Mouse (Mus musculus) embryonic facial prominence, embryonic 13.5 days (tissue): ENCODE measurements around the gene Map2. TPM values are rescaled to one million over a fixed set of nuclear protein-coding genes. Genes with fewer than 3 reads are reported as not detected.

Experiments
- ATAC-seq: fragments of 200-750 bp; cut with Nextera tagmentation; 2 replicates; pipeline ENCODE4 v1.8.0; 2017; ENCODE audit warnings: low read depth; ENCODE audit not compliant: insufficient number of reproducible peaks, insufficient read depth, low FRiP score, low TSS enrichment
- H3K27ac ChIP-seq: fragments of 300-500 bp; sonication (generic); 2 replicates; pipeline ENCODE4 v1.5.1; 2015; ENCODE audit warnings: moderate library complexity, mild to moderate bottlenecking, inconsistent platforms
- H3K27me3 ChIP-seq: fragments of 300-500 bp; sonication (generic); 2 replicates; pipeline ENCODE4 v1.6.1; 2015; ENCODE audit warnings: mild to moderate bottlenecking, inconsistent platforms
- H3K36me3 ChIP-seq: fragments of 300-500 bp; sonication (generic); 2 replicates; pipeline ENCODE4 v1.6.1; 2015; ENCODE audit warnings: mild to moderate bottlenecking, inconsistent platforms
- H3K4me1 ChIP-seq: fragments of 300-500 bp; sonication (generic); 2 replicates; pipeline ENCODE4 v1.6.1; 2015; ENCODE audit warnings: inconsistent platforms
- H3K4me2 ChIP-seq: fragments of 300-500 bp; sonication (generic); 2 replicates; pipeline ENCODE4 v1.6.1; 2015; ENCODE audit warnings: moderate library complexity, mild to moderate bottlenecking, inconsistent platforms
- H3K4me3 ChIP-seq: fragments of 300-500 bp; sonication (generic); 2 replicates; pipeline ENCODE4 v1.5.1; 2015; ENCODE audit warnings: mild to moderate bottlenecking, inconsistent platforms
- H3K9ac ChIP-seq: fragments of 300-500 bp; sonication (generic); 2 replicates; pipeline ENCODE4 v1.6.1; 2015; ENCODE audit warnings: mild to moderate bottlenecking, inconsistent platforms
- H3K9me3 ChIP-seq: fragments of 300-500 bp; sonication (generic); 2 replicates; pipeline ENCODE4 v1.6.1; 2016; ENCODE audit warnings: inconsistent platforms
- WGBS: fragments of 180-500 bp; shearing (Covaris S2); methylation state at CpG from one replicate; pipeline ENCODE4 v1.1.7; 2015; ENCODE audit warnings: mixed read lengths; 5-methylcytosine and 5-hydroxymethylcytosine counted together
- polyA plus RNA-seq: library from polyadenylated mRNA; unstranded; fragments of >200 nt; fragmentation: Nextera tagmentation; extraction: Ambion mirVana; gene quantifications from 2 replicates; pipeline ENCODE4 v1.2.1, GENCODE M21; 2015

Gene Map2
- 17.8 and 21.4 TPM in 2 replicates for polyA plus RNA-seq

DNA sequence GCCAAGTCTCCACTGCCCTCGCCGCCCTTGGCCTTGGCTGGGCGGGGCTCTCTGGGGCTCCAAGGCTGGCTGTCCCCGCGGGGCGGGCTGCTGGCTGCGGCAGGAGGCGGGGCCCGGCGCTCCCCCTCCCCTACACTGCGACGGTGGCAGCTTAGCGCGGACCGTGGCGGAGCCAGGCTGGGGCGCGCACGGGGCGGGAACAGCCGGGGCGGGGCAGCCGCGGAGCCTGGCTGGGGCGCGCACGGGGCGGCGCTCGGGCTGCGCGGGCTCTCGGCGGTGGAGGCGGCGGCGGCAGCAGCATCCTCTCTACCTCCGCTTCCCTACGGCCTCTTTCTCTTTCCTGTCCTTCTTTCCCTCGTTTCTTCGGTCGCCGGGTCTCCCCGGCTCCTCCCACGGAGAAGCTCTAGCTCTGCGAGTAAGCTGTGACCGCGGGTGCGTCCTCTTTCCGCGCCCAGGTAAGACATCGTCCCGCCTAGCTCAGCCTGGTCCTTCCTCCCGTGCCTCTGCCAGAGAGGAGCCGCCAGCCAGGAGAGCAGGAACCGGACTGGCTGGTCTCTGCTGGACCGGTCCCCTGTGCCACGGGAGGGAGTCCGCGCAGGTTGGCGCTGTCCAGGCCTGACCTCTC lies at the start of gene Map2:
TSS of gene Map2 (plus strand) at position 233 of the 625 bp plus-strand sequence.
- Histone ChIP-seq H3K36me3 (no peaks in the 10 kb centered on the region), H3K4me2 (peak within 1 kb of the TSS; percentile 97), H3K9ac (peak within 1 kb of the TSS; percentile 77), H3K27ac (no peak within 1 kb of the TSS), H3K4me1 (peaks cover 15% of the 10 kb centered on the region), H3K9me3 (no peaks in the 10 kb centered on the region), H3K27me3 (no peaks in the 10 kb centered on the region), H3K4me3 (peak within 1 kb of the TSS; percentile 68)
- under 1% methylated on average over 54 of the region's 61 CpGs for WGBS
- ATAC-seq, result peak; percentile 94

GRCm38 (mm10) chr1:66133014-66133413 lies 42.1 kb upstream of the Map2 start:
- no peaks in the 10 kb centered on the region for H3K9me3 ChIP-seq
- H3K4me2 ChIP-seq, result no peak overlapping the region
- H3K4me3 ChIP-seq, result no peak overlapping the region
- no peaks in the 10 kb centered on the region for H3K36me3 ChIP-seq
- no peak overlapping the region for H3K9ac ChIP-seq
- no peaks in the 10 kb centered on the region for H3K4me1 ChIP-seq
- no peak overlapping the region for H3K27ac ChIP-seq
- no peak for ATAC-seq
- no peaks in the 10 kb centered on the region for H3K27me3 ChIP-seq

GRCm38 (mm10) chr1:66135324-66135723 lies 39.7 kb upstream of the Map2 start:
- no peaks in the 10 kb centered on the region for H3K27me3 ChIP-seq
- no peak overlapping the region for H3K27ac ChIP-seq
- no peak overlapping the region for H3K4me2 ChIP-seq
- H3K4me1 ChIP-seq, result no peaks in the 10 kb centered on the region
- H3K9me3 ChIP-seq, result no peaks in the 10 kb centered on the region
- H3K36me3 ChIP-seq, result no peaks in the 10 kb centered on the region
- no peak overlapping the region for H3K9ac ChIP-seq
- ATAC-seq, result no peak
- no peak overlapping the region for H3K4me3 ChIP-seq

GRCm38 (mm10) chr1:66140686-66141085 lies 34.4 kb upstream of the Map2 start:
- no peak overlapping the region for H3K9ac ChIP-seq
- H3K27ac ChIP-seq, result no peak overlapping the region
- H3K36me3 ChIP-seq, result no peaks in the 10 kb centered on the region
- H3K4me2 ChIP-seq, result no peak overlapping the region
- H3K27me3 ChIP-seq, result no peaks in the 10 kb centered on the region
- H3K4me3 ChIP-seq, result no peak overlapping the region
- 81% methylated on average over 1 of the region's 1 CpGs for WGBS
- no peaks in the 10 kb centered on the region for H3K9me3 ChIP-seq
- no peak for ATAC-seq
- no peaks in the 10 kb centered on the region for H3K4me1 ChIP-seq

DNA sequence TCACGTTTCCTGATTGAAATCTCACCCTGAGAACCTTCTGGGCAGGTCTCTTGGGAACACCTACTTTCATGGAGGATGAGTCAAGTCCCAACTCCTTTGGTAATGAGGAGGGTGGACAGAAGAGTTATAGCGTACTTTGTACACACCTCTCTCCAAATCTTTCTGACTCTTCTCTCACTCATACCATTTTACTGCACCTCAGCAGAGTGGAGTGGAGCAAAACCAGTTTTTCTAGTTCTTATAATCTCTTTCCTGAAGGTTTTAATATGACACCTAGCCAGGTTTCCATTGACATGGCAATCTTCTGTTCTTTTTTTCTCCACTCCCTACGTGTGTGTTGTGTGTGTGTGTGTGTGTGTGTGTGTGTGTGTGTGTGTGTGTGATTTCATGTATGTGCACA lies 29.9 kb upstream of the Map2 start:
- 58% methylated on average over 3 of the region's 3 CpGs for WGBS
- ATAC-seq, result no peak
- Histone ChIP-seq H3K27ac (no peak overlapping the region), H3K9me3 (no peaks in the 10 kb centered on the region), H3K36me3 (no peaks in the 10 kb centered on the region), H3K4me3 (no peak overlapping the region), H3K4me2 (no peak overlapping the region), H3K27me3 (no peaks in the 10 kb centered on the region), H3K4me1 (no peaks in the 10 kb centered on the region), H3K9ac (no peak overlapping the region)

GRCm38 (mm10) chr1:66148825-66149514 lies 26.1 kb upstream of the Map2 start:
- no peak overlapping the region for H3K4me3 ChIP-seq
- no peak overlapping the region for H3K9ac ChIP-seq
- 30% methylated on average over 2 of the region's 2 CpGs for WGBS
- H3K4me1 ChIP-seq, result no peaks in the 10 kb centered on the region
- no peak overlapping the region for H3K4me2 ChIP-seq
- ATAC-seq, result no peak
- no peak overlapping the region for H3K27ac ChIP-seq
- H3K36me3 ChIP-seq, result no peaks in the 10 kb centered on the region
- no peaks in the 10 kb centered on the region for H3K27me3 ChIP-seq
- H3K9me3 ChIP-seq, result no peaks in the 10 kb centered on the region

- no peak for ATAC-seq
- H3K27ac ChIP-seq, result no peak overlapping the region
- WGBS, result 88% methylated on average over 3 of the region's 3 CpGs
- H3K9ac ChIP-seq, result no peak overlapping the region
- no peaks in the 10 kb centered on the region for H3K9me3 ChIP-seq
- no peaks in the 10 kb centered on the region for H3K4me1 ChIP-seq
- no peaks in the 10 kb centered on the region for H3K36me3 ChIP-seq
- no peak overlapping the region for H3K4me3 ChIP-seq
- no peak overlapping the region for H3K4me2 ChIP-seq
- H3K27me3 ChIP-seq, result no peaks in the 10 kb centered on the region
Measured at GRCm38 (mm10) chr1:66150806-66151205, 24.3 kb upstream of the Map2 start.

GRCm38 (mm10) chr1:66157135-66157534 lies 17.9 kb upstream of the Map2 start:
- Histone ChIP-seq H3K9me3 (no peaks in the 10 kb centered on the region), H3K27ac (no peak overlapping the region), H3K27me3 (no peaks in the 10 kb centered on the region), H3K4me2 (no peak overlapping the region), H3K4me1 (no peaks in the 10 kb centered on the region), H3K9ac (no peak overlapping the region), H3K4me3 (no peak overlapping the region), H3K36me3 (no peaks in the 10 kb centered on the region)
- 85% methylated on average over 2 of the region's 2 CpGs for WGBS
- no peak for ATAC-seq

GRCm38 (mm10) chr1:66157589-66157988 lies 17.5 kb upstream of the Map2 start:
- H3K9ac ChIP-seq, result no peak overlapping the region
- H3K4me1 ChIP-seq, result no peaks in the 10 kb centered on the region
- no peak overlapping the region for H3K4me3 ChIP-seq
- no peaks in the 10 kb centered on the region for H3K9me3 ChIP-seq
- H3K27me3 ChIP-seq, result no peaks in the 10 kb centered on the region
- ATAC-seq, result no peak
- no peaks in the 10 kb centered on the region for H3K36me3 ChIP-seq
- no peak overlapping the region for H3K27ac ChIP-seq
- no peak overlapping the region for H3K4me2 ChIP-seq

- Histone ChIP-seq H3K36me3 (no peaks in the 10 kb centered on the region), H3K4me2 (no peak overlapping the region), H3K4me1 (no peaks in the 10 kb centered on the region), H3K9ac (no peak overlapping the region), H3K9me3 (no peaks in the 10 kb centered on the region), H3K4me3 (no peak overlapping the region), H3K27me3 (no peaks in the 10 kb centered on the region), H3K27ac (no peak overlapping the region)
- 50% methylated on average over 2 of the region's 2 CpGs for WGBS
- no peak for ATAC-seq
Measured at GRCm38 (mm10) chr1:66164648-66165047, 10.4 kb upstream of the Map2 start.

DNA sequence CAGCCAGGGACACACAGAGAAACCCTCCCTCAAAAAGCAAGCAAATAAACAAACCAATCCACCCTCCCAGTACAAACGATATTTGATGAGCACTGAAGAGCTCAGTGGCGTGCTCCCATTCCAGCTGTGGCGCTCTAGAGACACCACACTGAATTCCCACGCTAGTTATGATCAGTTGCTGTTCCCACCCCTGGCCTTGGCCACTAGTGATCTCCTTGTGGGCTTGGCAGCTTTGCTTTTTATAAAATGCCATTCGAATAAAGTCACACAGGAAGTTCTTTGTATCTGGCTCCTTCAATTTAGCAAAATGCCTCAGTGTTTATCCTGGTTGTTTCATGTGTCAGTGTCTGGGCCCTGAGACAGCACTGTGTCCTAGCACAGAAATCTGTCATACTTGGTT lies 6.4 kb upstream of the Map2 start:
- no peaks in the 10 kb centered on the region for H3K36me3 ChIP-seq
- no peaks in the 10 kb centered on the region for H3K27me3 ChIP-seq
- H3K9ac ChIP-seq, result no peak overlapping the region
- H3K4me3 ChIP-seq, result no peak overlapping the region
- 64% methylated on average over 5 of the region's 5 CpGs for WGBS
- H3K9me3 ChIP-seq, result no peaks in the 10 kb centered on the region
- H3K4me2 ChIP-seq, result no peak overlapping the region
- ATAC-seq, result no peak
- no peaks in the 10 kb centered on the region for H3K4me1 ChIP-seq
- H3K27ac ChIP-seq, result no peak overlapping the region

GRCm38 (mm10) chr1:66172127-66172526 lies 2.9 kb upstream of the Map2 start:
- 62% methylated on average over 3 of the region's 3 CpGs for WGBS
- ATAC-seq, result no peak
- Histone ChIP-seq H3K9me3 (no peaks in the 10 kb centered on the region), H3K9ac (no peak overlapping the region), H3K4me2 (no peak overlapping the region), H3K27me3 (no peaks in the 10 kb centered on the region), H3K4me3 (no peak overlapping the region), H3K27ac (no peak overlapping the region), H3K36me3 (no peaks in the 10 kb centered on the region), H3K4me1 (peaks cover 13% of the 10 kb centered on the region)
